Mouse (Mus musculus): ENCODE results near the gene Fgfr2. TPM values are rescaled to one million over a fixed set of nuclear protein-coding genes. Genes with fewer than 3 reads are reported as not detected.

Fgfr2 gene
- polyA plus RNA-seq, 1 experiment from 2014 or later: 169 TPM

DNA sequence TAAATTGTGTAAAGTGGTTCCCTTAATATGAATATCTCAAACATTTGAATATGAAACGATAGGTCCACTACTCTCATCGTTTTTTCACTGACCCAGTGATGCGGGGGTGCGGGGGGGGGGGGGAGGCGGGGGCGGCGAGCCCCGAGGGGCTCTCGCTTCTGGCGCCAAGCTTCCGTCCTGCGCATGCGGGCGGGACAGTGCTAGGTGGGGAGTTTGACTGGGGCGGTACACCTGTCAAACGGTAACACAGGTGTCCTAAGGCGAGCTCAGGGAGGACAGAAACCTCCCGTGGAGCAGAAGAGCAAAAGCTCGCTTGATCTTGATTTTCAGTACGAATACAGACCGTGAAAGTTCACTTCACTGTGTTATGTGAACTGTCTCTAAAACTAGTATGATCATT lies 2288.9 kb downstream of the Fgfr2 start:
- Histone ChIP-seq H3K4me2 (replicated peaks; ENCODE audit: low read depth, low read length) (peak overlapping the region; percentile 1; the same call in 1 of the 2 replicates), H3K4me1 (ENCODE audit: control insufficient read depth, insufficient read depth, low read length) (peaks cover 17% of the 10 kb centered on the region), H3K9me3 (ENCODE audit: control insufficient read depth, low read depth, low read length) (no peaks in the 10 kb centered on the region), H3K9ac (replicated peaks; ENCODE audit: low read depth, low read length) (no peak overlapping the region), H3K4me3 (ENCODE audit: low read depth, low read length) (no peak overlapping the region), H3K27ac (ENCODE audit: low read length) (peak overlapping the region; percentile 66; the same call in 1 of the 2 replicates), H3K36me3 (ENCODE audit: control insufficient read depth, insufficient read depth, low read length) (no peaks in the 10 kb centered on the region), H3K27me3 (ENCODE audit: control insufficient read depth, insufficient read depth, low read length) (no peaks in the 10 kb centered on the region)
- ATAC-seq (ENCODE audit: insufficient number of reproducible peaks, insufficient read depth, low FRiP score, low read depth): peak; percentile 93
- WGBS: 21% methylated on average over 21 of the region's 21 CpGs

GRCm38 (mm10) chr7:130831586-130831985 lies 2291.6 kb downstream of the Fgfr2 start:
- 83% methylated on average over 5 of the region's 5 CpGs for WGBS
- H3K4me3 ChIP-seq (ENCODE audit: low read depth, low read length): no peak overlapping the region
- H3K9me3 ChIP-seq (ENCODE audit: control insufficient read depth, low read depth, low read length): no peaks in the 10 kb centered on the region
- no peaks in the 10 kb centered on the region for H3K27me3 ChIP-seq (ENCODE audit: control insufficient read depth, insufficient read depth, low read length)
- no peak overlapping the region for H3K27ac ChIP-seq (ENCODE audit: low read length)
- no peak for ATAC-seq (ENCODE audit: insufficient number of reproducible peaks, insufficient read depth, low FRiP score, low read depth)
- no peak overlapping the region for H3K9ac ChIP-seq (replicated peaks; ENCODE audit: low read depth, low read length)
- H3K4me1 ChIP-seq (ENCODE audit: control insufficient read depth, insufficient read depth, low read length): peaks cover 14% of the 10 kb centered on the region
- no peaks in the 10 kb centered on the region for H3K36me3 ChIP-seq (ENCODE audit: control insufficient read depth, insufficient read depth, low read length)
- H3K4me2 ChIP-seq (replicated peaks; ENCODE audit: low read depth, low read length): no peak overlapping the region

GRCm38 (mm10) chr7:130828475-130828874 lies 2294.7 kb downstream of the Fgfr2 start:
- Histone ChIP-seq H3K4me3 (ENCODE audit: low read depth, low read length) (no peak overlapping the region), H3K4me2 (replicated peaks; ENCODE audit: low read depth, low read length) (no peak overlapping the region), H3K9ac (replicated peaks; ENCODE audit: low read depth, low read length) (no peak overlapping the region), H3K9me3 (ENCODE audit: control insufficient read depth, low read depth, low read length) (no peaks in the 10 kb centered on the region), H3K27ac (ENCODE audit: low read length) (no peak overlapping the region), H3K27me3 (ENCODE audit: control insufficient read depth, insufficient read depth, low read length) (no peaks in the 10 kb centered on the region), H3K36me3 (ENCODE audit: control insufficient read depth, insufficient read depth, low read length) (no peaks in the 10 kb centered on the region), H3K4me1 (ENCODE audit: control insufficient read depth, insufficient read depth, low read length) (no peaks in the 10 kb centered on the region)
- 87% methylated on average over 10 of the region's 10 CpGs for WGBS
- ATAC-seq (ENCODE audit: insufficient number of reproducible peaks, insufficient read depth, low FRiP score, low read depth): no peak

DNA sequence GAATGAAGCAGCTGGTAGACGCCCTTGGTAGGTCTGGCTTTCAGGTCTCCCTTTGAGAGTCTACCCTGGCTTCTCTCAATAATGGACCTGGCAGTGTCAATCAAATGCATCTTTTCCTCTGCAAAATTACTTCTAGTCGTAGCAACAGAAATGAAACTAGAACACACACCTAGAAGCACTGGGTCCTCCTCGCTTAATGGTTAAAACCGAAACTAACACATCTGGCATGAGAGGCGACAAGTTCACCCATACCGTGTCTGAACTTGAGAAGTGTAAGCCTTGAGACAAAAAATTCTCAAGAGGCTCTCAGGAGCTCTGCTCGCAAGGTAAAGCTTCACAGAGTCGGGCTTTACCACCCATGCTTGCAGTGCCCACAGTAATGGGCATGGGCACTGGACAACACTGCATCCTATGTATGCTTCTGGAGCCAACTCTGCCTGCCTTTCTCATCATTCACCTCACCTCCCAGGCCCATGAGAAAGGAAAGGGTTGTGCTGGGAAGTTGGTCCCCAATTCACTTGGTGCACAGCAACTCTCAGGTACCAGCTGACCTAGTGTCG lies 2295.2 kb downstream of the Fgfr2 start:
- no peak for ATAC-seq (ENCODE audit: insufficient number of reproducible peaks, insufficient read depth, low FRiP score, low read depth)
- Histone ChIP-seq H3K9ac (replicated peaks; ENCODE audit: low read depth, low read length) (no peak overlapping the region), H3K36me3 (ENCODE audit: control insufficient read depth, insufficient read depth, low read length) (no peaks in the 10 kb centered on the region), H3K4me1 (ENCODE audit: control insufficient read depth, insufficient read depth, low read length) (no peaks in the 10 kb centered on the region), H3K27ac (ENCODE audit: low read length) (no peak overlapping the region), H3K9me3 (ENCODE audit: control insufficient read depth, low read depth, low read length) (no peaks in the 10 kb centered on the region), H3K4me2 (replicated peaks; ENCODE audit: low read depth, low read length) (no peak overlapping the region), H3K27me3 (ENCODE audit: control insufficient read depth, insufficient read depth, low read length) (no peaks in the 10 kb centered on the region), H3K4me3 (ENCODE audit: low read depth, low read length) (no peak overlapping the region)
- 87% methylated on average over 9 of the region's 9 CpGs for WGBS

- no peaks in the 10 kb centered on the region for H3K36me3 ChIP-seq (ENCODE audit: control insufficient read depth, insufficient read depth, low read length)
- no peak overlapping the region for H3K4me2 ChIP-seq (replicated peaks; ENCODE audit: low read depth, low read length)
- no peak overlapping the region for H3K27ac ChIP-seq (ENCODE audit: low read length)
- no peak overlapping the region for H3K9ac ChIP-seq (replicated peaks; ENCODE audit: low read depth, low read length)
- no peaks in the 10 kb centered on the region for H3K9me3 ChIP-seq (ENCODE audit: control insufficient read depth, low read depth, low read length)
- H3K4me1 ChIP-seq (ENCODE audit: control insufficient read depth, insufficient read depth, low read length): no peaks in the 10 kb centered on the region
- no peak for ATAC-seq (ENCODE audit: insufficient number of reproducible peaks, insufficient read depth, low FRiP score, low read depth)
- WGBS: 30% methylated on average over 3 of the region's 3 CpGs
- no peaks in the 10 kb centered on the region for H3K27me3 ChIP-seq (ENCODE audit: control insufficient read depth, insufficient read depth, low read length)
- H3K4me3 ChIP-seq (ENCODE audit: low read depth, low read length): no peak overlapping the region
Observed at GRCm38 (mm10) chr7:130827431-130827830, 2295.7 kb downstream of the Fgfr2 start.

DNA sequence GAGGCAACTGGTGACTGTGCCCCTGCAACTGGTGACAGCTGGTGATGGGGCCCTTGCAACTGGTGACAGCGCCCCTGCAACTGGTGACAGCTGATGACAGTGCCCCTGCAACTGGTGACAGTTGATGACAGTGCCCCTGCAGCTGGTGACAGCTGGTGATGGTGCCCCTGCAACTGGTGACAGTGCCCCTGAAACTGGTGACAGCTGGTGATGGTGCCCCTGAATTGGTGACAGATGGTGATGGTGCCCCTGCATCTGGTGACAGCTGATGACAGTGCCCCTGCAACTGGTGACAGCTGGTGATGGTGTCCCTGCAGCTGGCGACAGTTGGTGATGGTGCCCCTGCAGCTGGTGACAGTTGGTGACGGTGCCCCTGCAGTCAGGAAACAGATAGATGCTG lies 2296.8 kb downstream of the Fgfr2 start:
- no peak for ATAC-seq (ENCODE audit: insufficient number of reproducible peaks, insufficient read depth, low FRiP score, low read depth)
- Histone ChIP-seq H3K36me3 (ENCODE audit: control insufficient read depth, insufficient read depth, low read length) (no peaks in the 10 kb centered on the region), H3K27ac (ENCODE audit: low read length) (no peak overlapping the region), H3K9ac (replicated peaks; ENCODE audit: low read depth, low read length) (no peak overlapping the region), H3K27me3 (ENCODE audit: control insufficient read depth, insufficient read depth, low read length) (no peaks in the 10 kb centered on the region), H3K4me1 (ENCODE audit: control insufficient read depth, insufficient read depth, low read length) (no peaks in the 10 kb centered on the region), H3K4me3 (ENCODE audit: low read depth, low read length) (no peak overlapping the region), H3K4me2 (replicated peaks; ENCODE audit: low read depth, low read length) (no peak overlapping the region), H3K9me3 (ENCODE audit: control insufficient read depth, low read depth, low read length) (no peaks in the 10 kb centered on the region)
- 76% methylated on average over 3 of the region's 3 CpGs for WGBS

DNA sequence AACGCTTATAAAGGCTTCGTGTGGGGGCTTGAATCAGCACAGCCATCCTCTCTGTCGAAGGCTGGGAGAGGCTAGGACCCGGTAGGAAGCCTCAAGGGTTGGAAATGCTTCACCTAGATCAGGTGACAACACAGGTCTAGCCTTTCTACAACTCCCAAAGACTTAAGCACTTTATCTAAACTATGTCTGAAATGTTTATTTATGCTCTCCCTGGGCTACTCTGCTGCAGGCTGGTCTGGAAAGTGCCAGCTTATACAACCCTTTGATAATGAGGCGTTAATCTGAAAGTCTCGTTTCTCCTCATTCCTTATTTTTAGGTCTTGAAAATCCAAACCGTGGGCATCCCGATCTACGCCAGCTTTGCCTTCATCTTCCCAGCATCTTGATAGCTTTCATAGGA lies 2299.2 kb downstream of the Fgfr2 start:
- H3K27ac ChIP-seq (ENCODE audit: low read length): no peak overlapping the region
- H3K36me3 ChIP-seq (ENCODE audit: control insufficient read depth, insufficient read depth, low read length): no peaks in the 10 kb centered on the region
- 37% methylated on average over 9 of the region's 9 CpGs for WGBS
- no peaks in the 10 kb centered on the region for H3K4me1 ChIP-seq (ENCODE audit: control insufficient read depth, insufficient read depth, low read length)
- H3K9me3 ChIP-seq (ENCODE audit: control insufficient read depth, low read depth, low read length): no peaks in the 10 kb centered on the region
- H3K9ac ChIP-seq (replicated peaks; ENCODE audit: low read depth, low read length): no peak overlapping the region
- H3K4me2 ChIP-seq (replicated peaks; ENCODE audit: low read depth, low read length): no peak overlapping the region
- ATAC-seq (ENCODE audit: insufficient number of reproducible peaks, insufficient read depth, low FRiP score, low read depth): no peak
- no peak overlapping the region for H3K4me3 ChIP-seq (ENCODE audit: low read depth, low read length)
- H3K27me3 ChIP-seq (ENCODE audit: control insufficient read depth, insufficient read depth, low read length): no peaks in the 10 kb centered on the region

- Histone ChIP-seq H3K9me3 (ENCODE audit: control insufficient read depth, low read depth, low read length) (no peaks in the 10 kb centered on the region), H3K36me3 (ENCODE audit: control insufficient read depth, insufficient read depth, low read length) (no peaks in the 10 kb centered on the region), H3K4me3 (ENCODE audit: low read depth, low read length) (no peak overlapping the region), H3K4me2 (replicated peaks; ENCODE audit: low read depth, low read length) (no peak overlapping the region), H3K27ac (ENCODE audit: low read length) (no peak overlapping the region), H3K27me3 (ENCODE audit: control insufficient read depth, insufficient read depth, low read length) (no peaks in the 10 kb centered on the region), H3K9ac (replicated peaks; ENCODE audit: low read depth, low read length) (no peak overlapping the region), H3K4me1 (ENCODE audit: control insufficient read depth, insufficient read depth, low read length) (no peaks in the 10 kb centered on the region)
- WGBS: 56% methylated on average over 10 of the region's 10 CpGs
- peak; percentile 58; the same call in 1 of the 2 replicates for ATAC-seq (ENCODE audit: insufficient number of reproducible peaks, insufficient read depth, low FRiP score, low read depth)
Observed at GRCm38 (mm10) chr7:130819624-130820023, 2303.5 kb downstream of the Fgfr2 start.

DNA sequence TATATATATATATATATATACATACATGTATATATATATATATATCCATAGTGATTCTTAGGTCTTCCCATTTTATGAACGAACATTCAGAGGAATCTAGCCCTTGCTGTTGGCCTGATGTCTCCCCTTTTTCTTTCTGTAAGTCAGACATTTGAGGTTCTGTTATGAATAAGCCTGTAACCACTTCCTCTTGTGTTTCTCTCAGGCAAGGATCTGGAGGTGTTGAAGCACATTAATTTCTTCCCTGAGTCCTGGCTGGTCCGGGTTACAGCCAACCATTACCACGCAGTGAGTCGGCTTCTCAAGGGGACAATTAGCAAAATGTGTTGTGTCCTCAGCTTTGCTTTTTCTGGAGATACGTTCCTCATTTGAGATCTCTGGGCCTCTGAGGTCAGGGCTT lies 2304.3 kb downstream of the Fgfr2 start:
- Histone ChIP-seq H3K4me3 (ENCODE audit: low read depth, low read length) (no peak overlapping the region), H3K9me3 (ENCODE audit: control insufficient read depth, low read depth, low read length) (no peaks in the 10 kb centered on the region), H3K4me2 (replicated peaks; ENCODE audit: low read depth, low read length) (no peak overlapping the region), H3K36me3 (ENCODE audit: control insufficient read depth, insufficient read depth, low read length) (no peaks in the 10 kb centered on the region), H3K27me3 (ENCODE audit: control insufficient read depth, insufficient read depth, low read length) (no peaks in the 10 kb centered on the region), H3K9ac (replicated peaks; ENCODE audit: low read depth, low read length) (no peak overlapping the region), H3K4me1 (ENCODE audit: control insufficient read depth, insufficient read depth, low read length) (no peaks in the 10 kb centered on the region), H3K27ac (ENCODE audit: low read length) (no peak overlapping the region)
- WGBS: 76% methylated on average over 5 of the region's 5 CpGs
- ATAC-seq (ENCODE audit: insufficient number of reproducible peaks, insufficient read depth, low FRiP score, low read depth): no peak

Measured in stomach, embryonic 14.5 days (tissue).